Mouse (Mus musculus) heart, adult 9 months (tissue): ENCODE measurements at regions not wholly inside any gene's neighbourhood (a gene's known extent, or its start where the extent isn't known, plus 50 kb on each side); places are given as distances from the start of the nearest gene placed in this dataset.

ENCODE experiments used
- DNase-seq, 2 experiments: peaks; one replicate each; pipeline ENCODE4 v3.0.0; 2022; ENCODE audit warnings: low spot score in 2 of 2

- no peak for DNase-seq
These were observed 228.4 kb upstream of the Gpc5 start for GRCm38 (mm10) chr14:114863585-114863984.

GRCm38 (mm10) chr14:114864102-114864501 lies 227.9 kb upstream of the Gpc5 start:
- no peak for DNase-seq

- no peak for DNase-seq
These were observed 222.8 kb upstream of the Gpc5 start for GRCm38 (mm10) chr14:114869233-114869632.

- DNase-seq: no peak
These were observed 216.9 kb upstream of the Gpc5 start for GRCm38 (mm10) chr14:114875101-114875500.

- DNase-seq: no peak
These were observed 215.6 kb upstream of the Gpc5 start for GRCm38 (mm10) chr14:114876427-114876826.

- no peak for DNase-seq
These were observed 214.5 kb upstream of the Gpc5 start for GRCm38 (mm10) chr14:114877477-114877876.

- DNase-seq: no peak
These were observed 211.7 kb upstream of the Gpc5 start for GRCm38 (mm10) chr14:114880291-114880690.

GRCm38 (mm10) chr14:114904109-114904508 lies 187.9 kb upstream of the Gpc5 start:
- DNase-seq: no peak

GRCm38 (mm10) chr14:114912271-114912670 lies 179.7 kb upstream of the Gpc5 start:
- DNase-seq: no peak

GRCm38 (mm10) chr14:114913238-114913637 lies 178.8 kb upstream of the Gpc5 start:
- no peak for DNase-seq

GRCm38 (mm10) chr14:114945744-114946143 lies 146.3 kb upstream of the Gpc5 start:
- DNase-seq: no peak

- DNase-seq: no peak
These were observed 145.7 kb upstream of the Gpc5 start for GRCm38 (mm10) chr14:114946321-114946720.

GRCm38 (mm10) chr14:114948341-114949155 lies 143.5 kb upstream of the Gpc5 start:
- DNase-seq: peak in 1 of 2 experiments; percentile 10

- no peak for DNase-seq
These were observed 142.9 kb upstream of the Gpc5 start for GRCm38 (mm10) chr14:114949156-114949496.

GRCm38 (mm10) chr14:114952280-114952679 lies 139.7 kb upstream of the Gpc5 start:
- no peak for DNase-seq

- DNase-seq: no peak
These were observed 138.8 kb upstream of the Gpc5 start for GRCm38 (mm10) chr14:114953070-114953665.

GRCm38 (mm10) chr14:114954287-114954686 lies 137.7 kb upstream of the Gpc5 start:
- DNase-seq: no peak

- no peak for DNase-seq
These were observed 136.4 kb upstream of the Gpc5 start for GRCm38 (mm10) chr14:114955572-114955971.

GRCm38 (mm10) chr14:114960273-114960672 lies 131.7 kb upstream of the Gpc5 start:
- no peak for DNase-seq

GRCm38 (mm10) chr14:114965941-114966340 lies 126.1 kb upstream of the Gpc5 start:
- DNase-seq: no peak

GRCm38 (mm10) chr14:114969020-114969419 lies 123.0 kb upstream of the Gpc5 start:
- no peak for DNase-seq

GRCm38 (mm10) chr14:114981120-114981519 lies 110.9 kb upstream of the Gpc5 start:
- no peak for DNase-seq

GRCm38 (mm10) chr14:115003223-115003622 lies 88.8 kb upstream of the Gpc5 start:
- no peak for DNase-seq
